Mouse (Mus musculus) embryonic facial prominence, embryonic 11.5 days (tissue): ENCODE measurements around the gene Slco3a1. TPM values are rescaled to one million over a fixed set of nuclear protein-coding genes. Genes with fewer than 3 reads are reported as not detected.

Source experiments
- ATAC-seq: fragments of 200-750 bp; cut with Nextera tagmentation; replicated peaks from 2 replicates; pipeline ENCODE4 v1.8.0; 2017; ENCODE audit warnings: low read depth; ENCODE audit not compliant: insufficient number of reproducible peaks, low FRiP score, low TSS enrichment
- DNase-seq: peaks from one replicate; pipeline ENCODE4 v3.0.0-alpha.2; 2015; ENCODE audit warnings: low spot score
- H3K27ac ChIP-seq: fragments of 300-500 bp; sonication (generic); replicated peaks from 2 replicates; pipeline ENCODE4 v1.5.1; 2014; ENCODE audit warnings: mild to moderate bottlenecking, low read depth, low read length, control low read depth
- H3K27me3 ChIP-seq: fragments of 300-500 bp; sonication (generic); 2 replicates; pipeline ENCODE4 v1.6.1; 2014; ENCODE audit warnings: mild to moderate bottlenecking, low read length, moderate library complexity, mixed read lengths; ENCODE audit not compliant: control insufficient read depth, insufficient read depth
- H3K36me3 ChIP-seq: fragments of 300-500 bp; sonication (generic); replicated peaks from 2 replicates; pipeline ENCODE4 v1.6.1; 2014; ENCODE audit warnings: low read depth, mild to moderate bottlenecking, low read length, moderate library complexity, mixed read lengths; ENCODE audit not compliant: control insufficient read depth, insufficient read depth
- H3K4me1 ChIP-seq: fragments of 300-500 bp; sonication (generic); 2 replicates; pipeline ENCODE4 v1.6.1; 2014; ENCODE audit warnings: low read length, mixed read lengths; ENCODE audit not compliant: control insufficient read depth, insufficient read depth
- H3K4me2 ChIP-seq: fragments of 300-500 bp; sonication (generic); 2 replicates; pipeline ENCODE4 v1.6.1; 2014; ENCODE audit warnings: low read depth, mild to moderate bottlenecking, control low read depth, low read length, moderate library complexity
- H3K4me3 ChIP-seq: fragments of 300-500 bp; sonication (generic); 2 replicates; pipeline ENCODE4 v1.5.1; 2014; ENCODE audit warnings: low read depth, low read length, control low read depth
- H3K9ac ChIP-seq: fragments of 300-500 bp; sonication (generic); replicated peaks from 2 replicates; pipeline ENCODE4 v1.6.1; 2014; ENCODE audit warnings: mild to moderate bottlenecking, control low read depth, low read length
- H3K9me3 ChIP-seq: fragments of 300-500 bp; sonication (generic); replicated peaks from 2 replicates; pipeline ENCODE4 v1.6.1; 2016; ENCODE audit warnings: mild to moderate bottlenecking, low read length, inconsistent platforms, mixed read lengths; ENCODE audit not compliant: control insufficient read depth
- WGBS: fragments of 180-500 bp; shearing (Covaris S2); extraction: QIAGEN DNeasy Blood & Tissue Kit; methylation state at CpG from one replicate; pipeline ENCODE4 v1.1.7; 2014; 5-methylcytosine and 5-hydroxymethylcytosine counted together
- polyA plus RNA-seq: library from polyadenylated mRNA; unstranded; fragments of >200 nt; fragmentation: Nextera tagmentation; extraction: Ambion mirVana; gene quantifications from 2 replicates; pipeline ENCODE4 v1.2.1, GENCODE M21; 2014

The Slco3a1 gene
- polyA plus RNA-seq, 1 experiment from 2014 or later: 6.6 TPM

GRCm38 (mm10) chr7:74525586-74525985, 29.0 kb downstream of the Slco3a1 start:
- Histone ChIP-seq H3K27ac (no peak overlapping the region), H3K4me1 (no peaks in the 10 kb centered on the region), H3K9me3 (no peaks in the 10 kb centered on the region), H3K4me2 (no peak overlapping the region), H3K4me3 (no peak overlapping the region), H3K27me3 (no peaks in the 10 kb centered on the region), H3K9ac (no peak overlapping the region), H3K36me3 (no peaks in the 10 kb centered on the region)
- ATAC-seq: no peak
- WGBS: 86% methylated on average over 2 of the region's 2 CpGs
- no peak for DNase-seq

GRCm38 (mm10) chr7:74524188-74524971, 30.2 kb downstream of the Slco3a1 start:
- H3K27ac ChIP-seq: no peak overlapping the region
- H3K4me3 ChIP-seq: no peak overlapping the region
- no peak overlapping the region for H3K9ac ChIP-seq
- H3K4me2 ChIP-seq: no peak overlapping the region
- no peaks in the 10 kb centered on the region for H3K4me1 ChIP-seq
- DNase-seq (no peak), ATAC-seq (no peak)
- no peaks in the 10 kb centered on the region for H3K9me3 ChIP-seq
- H3K36me3 ChIP-seq: no peaks in the 10 kb centered on the region
- WGBS: 85% methylated on average over 8 of the region's 8 CpGs
- no peaks in the 10 kb centered on the region for H3K27me3 ChIP-seq

- WGBS: 62% methylated on average over 4 of the region's 4 CpGs
- Histone ChIP-seq H3K27me3 (no peaks in the 10 kb centered on the region), H3K9me3 (no peaks in the 10 kb centered on the region)
Measured at GRCm38 (mm10) chr7:74523086-74523485, 31.5 kb downstream of the Slco3a1 start.

GRCm38 (mm10) chr7:74522260-74522659, 32.3 kb downstream of the Slco3a1 start:
- no peak overlapping the region for H3K4me2 ChIP-seq
- H3K9ac ChIP-seq: no peak overlapping the region
- H3K27ac ChIP-seq: no peak overlapping the region
- H3K4me3 ChIP-seq: no peak overlapping the region
- whole genome bisulfite sequencing: 86% methylated on average over 4 of the region's 4 CpGs
- no peaks in the 10 kb centered on the region for H3K4me1 ChIP-seq
- DNase-seq (no peak), ATAC-seq (no peak)
- no peaks in the 10 kb centered on the region for H3K27me3 ChIP-seq
- no peaks in the 10 kb centered on the region for H3K36me3 ChIP-seq
- no peaks in the 10 kb centered on the region for H3K9me3 ChIP-seq

More at GRCm38 (mm10) chr7:74523086-74523485, 31.5 kb downstream of the Slco3a1 start:
- Histone ChIP-seq H3K27ac (no peak overlapping the region), H3K4me2 (no peak overlapping the region), H3K4me1 (no peaks in the 10 kb centered on the region), H3K4me3 (no peak overlapping the region), H3K36me3 (no peaks in the 10 kb centered on the region), H3K9ac (no peak overlapping the region)
- DNase-seq (no peak), ATAC-seq (no peak)

- H3K27ac ChIP-seq: no peak overlapping the region
- no peaks in the 10 kb centered on the region for H3K27me3 ChIP-seq
- DNase-seq (no peak), ATAC-seq (no peak)
- no peaks in the 10 kb centered on the region for H3K36me3 ChIP-seq
- no peak overlapping the region for H3K4me3 ChIP-seq
- no peaks in the 10 kb centered on the region for H3K4me1 ChIP-seq
- H3K9me3 ChIP-seq: no peaks in the 10 kb centered on the region
- no peak overlapping the region for H3K9ac ChIP-seq
- 77% methylated on average over 6 of the region's 6 CpGs for WGBS
- H3K4me2 ChIP-seq: no peak overlapping the region
Measured at GRCm38 (mm10) chr7:74519386-74519785, 35.2 kb downstream of the Slco3a1 start.

GRCm38 (mm10) chr7:74518776-74519175, 35.8 kb downstream of the Slco3a1 start:
- H3K9ac ChIP-seq: no peak overlapping the region
- ATAC-seq (no peak), DNase-seq (no peak)

GRCm38 (mm10) chr7:74518255-74518654, 36.3 kb downstream of the Slco3a1 start:
- no peak for ATAC-seq
- H3K4me2 ChIP-seq: no peak overlapping the region
- no peak overlapping the region for H3K27ac ChIP-seq
- H3K4me1 ChIP-seq: no peaks in the 10 kb centered on the region
- no peak for DNase-seq
- no peaks in the 10 kb centered on the region for H3K36me3 ChIP-seq
- WGBS: 90% methylated on average over 5 of the region's 5 CpGs
- no peak overlapping the region for H3K4me3 ChIP-seq
- no peaks in the 10 kb centered on the region for H3K9me3 ChIP-seq
- no peaks in the 10 kb centered on the region for H3K27me3 ChIP-seq
- H3K9ac ChIP-seq: no peak overlapping the region

More at GRCm38 (mm10) chr7:74518776-74519175, 35.8 kb downstream of the Slco3a1 start:
- WGBS: 82% methylated on average over 1 of the region's 1 CpGs
- no peaks in the 10 kb centered on the region for H3K9me3 ChIP-seq
- H3K4me1 ChIP-seq: no peaks in the 10 kb centered on the region
- H3K36me3 ChIP-seq: no peaks in the 10 kb centered on the region
- H3K4me2 ChIP-seq: no peak overlapping the region
- no peak overlapping the region for H3K4me3 ChIP-seq
- no peaks in the 10 kb centered on the region for H3K27me3 ChIP-seq
- H3K27ac ChIP-seq: no peak overlapping the region

GRCm38 (mm10) chr7:74510676-74511075, 43.9 kb downstream of the Slco3a1 start:
- 75% methylated on average over 1 of the region's 1 CpGs for WGBS
- Histone ChIP-seq H3K27me3 (no peaks in the 10 kb centered on the region), H3K9me3 (no peaks in the 10 kb centered on the region), H3K4me1 (no peaks in the 10 kb centered on the region), H3K9ac (no peak overlapping the region), H3K4me2 (no peak overlapping the region), H3K27ac (no peak overlapping the region), H3K4me3 (no peak overlapping the region), H3K36me3 (no peaks in the 10 kb centered on the region)
- DNase-seq: no peak
- no peak for ATAC-seq
